7 mouse cellular contexts compared by ENCODE assay signal in the genomic region with DNA sequence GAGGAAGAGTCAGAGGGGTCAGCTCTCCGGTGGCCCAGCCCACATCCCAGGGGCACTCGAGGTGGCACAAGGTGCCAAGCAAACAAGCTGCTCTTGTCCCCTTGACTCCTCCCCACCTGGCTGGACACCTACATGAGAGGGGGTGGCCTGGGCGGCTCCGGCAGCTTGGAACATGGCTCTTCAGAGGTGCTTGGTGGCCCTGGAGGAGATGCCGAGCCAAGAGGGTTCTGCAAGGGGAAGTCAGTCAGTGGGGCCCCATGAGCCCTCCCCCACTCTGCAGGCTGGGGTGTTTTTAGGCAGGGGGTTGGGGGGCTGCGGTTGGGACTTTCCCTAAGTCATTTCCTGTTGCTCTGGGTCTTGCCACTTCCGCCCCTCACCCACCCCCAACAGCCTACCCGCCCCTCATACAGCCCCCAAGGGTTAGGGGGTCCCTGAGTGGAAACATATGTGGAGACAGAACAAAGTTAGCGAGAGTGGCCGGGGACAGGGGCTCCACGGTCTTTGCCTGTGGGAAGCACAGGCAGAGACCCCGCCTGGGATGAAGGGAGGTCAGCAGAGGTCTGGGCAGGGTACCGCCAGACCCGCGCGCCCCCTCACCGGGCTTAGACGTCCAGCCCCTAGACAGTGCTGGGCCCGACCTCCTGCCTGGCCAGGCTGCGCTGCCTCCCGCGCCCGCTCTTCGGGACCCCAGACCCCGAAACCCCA. TPM values are rescaled to one million over a fixed set of nuclear protein-coding genes. Genes with fewer than 3 reads are reported as not detected.
DNase-seq lines count a peak whose midpoint lies in the region; TF ChIP-seq lines count a peak whose summit lies in the region.

No protein-coding gene starts in this region.

- no peaks in the 10 kb centered on the region for H3K79me3 ChIP-seq in C2C12 (ENCODE audit: low read depth)

- H3K27ac ChIP-seq in MEL (ENCODE audit: control insufficient read depth, low read depth, low read length), result peak overlapping the region; percentile 83
- peak overlapping the region; percentile 100 for H3K27ac ChIP-seq in spleen, adult 2 months (ENCODE audit: insufficient read depth, low read length)

- TF ChIP-seq CTCF in C2C12 (IDR thresholded peaks at IDR 0.05; ENCODE audit: control insufficient read depth, insufficient read depth, insufficient read length) (no peak), MEL (IDR thresholded peaks at IDR 0.05 in 2 of 3, conservative IDR thresholded peaks at IDR 0.05 in 1 of 3; ENCODE audit: control insufficient read depth in 1 of 3, insufficient read depth in 1 of 3, low read depth in 2 of 3, low read length in 3 of 3, poor library complexity in 1 of 3, severe bottlenecking in 1 of 3) (no peak)
- no peak for TF ChIP-seq CTCF in spleen, adult 2 months (IDR thresholded peaks at IDR 0.05; ENCODE audit: extremely low read depth, insufficient read depth, insufficient read length, insufficient replicate concordance)

- H3K27me3 ChIP-seq in C2C12 (ENCODE audit: control insufficient read depth, insufficient read depth, insufficient read length) (no peaks in the 10 kb centered on the region), MEL (ENCODE audit: control insufficient read depth in 1 of 2, insufficient read depth in 2 of 2, low read length in 2 of 2) (no peaks in the 10 kb centered on the region)
- no peaks in the 10 kb centered on the region for H3K27me3 ChIP-seq in spleen, adult 2 months (ENCODE audit: control insufficient read depth, insufficient read depth, low read length)

- intact Hi-C loops in heart, postnatal 36 days (cut with DNase I), result loop anchor here (2.0 kb wide), 1 partner anchor 33 kb away; no protein-coding TSS in a partner anchor

- no peaks in the 10 kb centered on the region for H3K9me3 ChIP-seq in MEL (replicated peaks; ENCODE audit: insufficient read depth, low read length)

- TF ChIP-seq POLR2A in MEL (IDR thresholded peaks at IDR 0.05; ENCODE audit: control insufficient read depth in 1 of 2, insufficient read depth in 1 of 2, low read depth in 1 of 2, low read length in 2 of 2, poor library complexity in 1 of 2), result no peak
- peak; percentile 38 for TF ChIP-seq POLR2A in spleen, adult 2 months (IDR thresholded peaks at IDR 0.05; ENCODE audit: low read depth, low read length)

- H3K79me2 ChIP-seq in C2C12 (ENCODE audit: control insufficient read depth, insufficient read depth), result no peaks in the 10 kb centered on the region
- peaks cover 13% of the 10 kb centered on the region for H3K79me2 ChIP-seq in MEL (ENCODE audit: control insufficient read depth, insufficient read depth, low read length, poor library complexity)

- DNase-seq in MEL (ENCODE audit: low read depth, low spot score), result peak; percentile 90
- peak; percentile 72 for DNase-seq in embryo, embryonic 11 days
- peak; percentile 36 to 43 for DNase-seq in heart, postnatal 36 days
- DNase-seq in kidney, postnatal 4 days, result peak; percentile 60 to 70
- DNase-seq in lung, postnatal 4 days, result peak; percentile 80 to 92
- peak; percentile 83 to 91 for DNase-seq in spleen, adult 2 months (ENCODE audit: low read depth in 1 of 2, low spot score in 2 of 2)

- peaks cover 0 to 20% of the 10 kb centered on the region in 2 experiments; a peak in 2 of 4 replicates for H3K4me1 ChIP-seq in MEL (ENCODE audit: control insufficient read depth in 1 of 2, insufficient read depth in 2 of 2, low read length in 2 of 2)
- peaks cover 28% of the 10 kb centered on the region; the same call in 1 of the 2 replicates for H3K4me1 ChIP-seq in spleen, adult 2 months (ENCODE audit: control insufficient read depth, insufficient read depth, insufficient read length)

- H3K9ac ChIP-seq in MEL (ENCODE audit: control insufficient read depth, low read depth, low read length, poor library complexity, severe bottlenecking), result peak overlapping the region; percentile 92

- H3K36me3 ChIP-seq in C2C12 (ENCODE audit: control insufficient read depth, insufficient read depth), result peaks cover 24% of the 10 kb centered on the region
- H3K36me3 ChIP-seq in MEL (ENCODE audit: control insufficient read depth in 1 of 2, insufficient read depth in 2 of 2, low read length in 2 of 2), result peaks cover 0 to 4% of the 10 kb centered on the region in 2 experiments; a peak in 1 of 4 replicates
- peaks cover 40% of the 10 kb centered on the region for H3K36me3 ChIP-seq in spleen, adult 2 months (ENCODE audit: control insufficient read depth, insufficient read depth, low read length)

- WGBS in spleen, adult 2 months, result 1% methylated on average over 20 of the region's 25 CpGs

- no peak for TF ChIP-seq RAD21 in MEL (IDR thresholded peaks at IDR 0.05; ENCODE audit: low read depth, low read length)

- H3ac ChIP-seq in C2C12 (ENCODE audit: control insufficient read depth, insufficient read length, low read depth), result peak overlapping the region; percentile 90

- H3K4me3 ChIP-seq in C2C12 (ENCODE audit: insufficient read depth, poor library complexity, severe bottlenecking) (peak overlapping the region; percentile 71), MEL (ENCODE audit: control insufficient read depth in 1 of 2, insufficient read depth in 1 of 2, low read depth in 2 of 2, low read length in 2 of 2) (peak overlapping the region; percentile 85 to 97)
- peak overlapping the region; percentile 97 for H3K4me3 ChIP-seq in spleen, adult 2 months (ENCODE audit: extremely low read depth, insufficient read depth, insufficient read length)

- TF ChIP-seq EP300 in MEL (IDR thresholded peaks at IDR 0.05; ENCODE audit: low read depth in 1 of 2, low read length in 2 of 2), result peak; percentile 39 to 81; a peak in 3 of 4 replicates

TF ChIP-seq in C2C12, 6 proteins besides CTCF, POLR2A, EP300 and RAD21:
- TF ChIP-seq MAX (IDR thresholded peaks at IDR 0.05) (no peak), USF1 (IDR thresholded peaks at IDR 0.05; ENCODE audit: low read depth) (no peak), FOSL1 (IDR thresholded peaks at IDR 0.05; ENCODE audit: insufficient read depth, low read length, poor library complexity, severe bottlenecking) (no peak), MYOG (IDR thresholded peaks at IDR 0.05; ENCODE audit: control insufficient read depth, extremely low read depth, insufficient read length) (no peak), MYOD1 (IDR thresholded peaks at IDR 0.05; ENCODE audit: control insufficient read depth, insufficient read length, low read depth) (no peak), CEBPB (IDR thresholded peaks at IDR 0.05; ENCODE audit: low read depth) (no peak)

TF ChIP-seq in MEL, 35 proteins besides CTCF, POLR2A, EP300 and RAD21 (continues in another document):
- peak; percentile 68; the same call in 1 of the 2 replicates for TF ChIP-seq SIN3A (IDR thresholded peaks at IDR 0.05; ENCODE audit: low read length)
- no peak for TF ChIP-seq KAT2A (conservative IDR thresholded peaks at IDR 0.05; ENCODE audit: low read depth, low read length)
- TF ChIP-seq ZKSCAN1 (IDR thresholded peaks at IDR 0.05; ENCODE audit: low read depth, low read length), result no peak
- no peak for TF ChIP-seq SMC3 (IDR thresholded peaks at IDR 0.05; ENCODE audit: low read depth, low read length)
- TF ChIP-seq E2F4 (IDR thresholded peaks at IDR 0.05; ENCODE audit: borderline replicate concordance, low read depth, low read length), result no peak
- TF ChIP-seq TCF12 (IDR thresholded peaks at IDR 0.05; ENCODE audit: low read depth, low read length), result peak; percentile 60
- TF ChIP-seq RCOR1 (IDR thresholded peaks at IDR 0.05; ENCODE audit: low read depth, low read length), result peak; percentile 31; the same call in 1 of the 2 replicates
- no peak for TF ChIP-seq CHD1 (IDR thresholded peaks at IDR 0.05; ENCODE audit: low read depth, low read length)
- TF ChIP-seq MAZ (IDR thresholded peaks at IDR 0.05; ENCODE audit: low read depth, low read length), result peak; percentile 97; the same call in 1 of the 2 replicates
- TF ChIP-seq GABPA (IDR thresholded peaks at IDR 0.05; ENCODE audit: low read depth, low read length), result peak; percentile 56; the same call in 1 of the 2 replicates
- TF ChIP-seq MXI1 (IDR thresholded peaks at IDR 0.05; ENCODE audit: low read depth, low read length), result no peak
- TF ChIP-seq CHD2 (IDR thresholded peaks at IDR 0.05; ENCODE audit: low read length), result peak; percentile 71
- no peak for TF ChIP-seq MEF2A (IDR thresholded peaks at IDR 0.05; ENCODE audit: extremely low read depth, insufficient replicate concordance, low read depth, low read length, poor library complexity, severe bottlenecking)

RNA-seq across cellular contexts. Expression of a gene that starts 1.3 kb away (rescaled TPM):
- polyA plus RNA-seq in C2C12 (2012; fragmentation: generic; extraction: Trizol), result not detected
- total RNA-seq in MEL (2012; rRNA removed), result not detected in 2 replicates
- not detected for polyA plus RNA-seq in MEL (2012; ENCODE audit: insufficient read depth in 1 of 2, insufficient read length in 2 of 2, low read depth in 1 of 2, low replicate concordance in 2 of 2, missing spikeins in 1 of 2)
- not detected for total RNA-seq in heart, postnatal 36 days (2021)
- 0.72 TPM in 1 of 2 replicates, not detected in the other for polyA plus RNA-seq in spleen, adult 2 months (2012; rRNA removed)

RNA-seq across cellular contexts. Expression of a gene that starts 1.3 kb away (rescaled TPM):
- 67.7 TPM for polyA plus RNA-seq in C2C12 (2012; fragmentation: generic; extraction: Trizol)
- 58.6 and 103 TPM in 2 replicates for total RNA-seq in MEL (2012; rRNA removed)
- 100 to 1,000 TPM in 1 of 2 experiments, not detected in 1; 201 TPM for polyA plus RNA-seq in MEL (2012; ENCODE audit: insufficient read depth in 1 of 2, insufficient read length in 2 of 2, low read depth in 1 of 2, low replicate concordance in 2 of 2, missing spikeins in 1 of 2)
- 1 to 10 TPM; 4.2 to 4.8 TPM for total RNA-seq in heart, postnatal 36 days (2021)
- polyA plus RNA-seq in spleen, adult 2 months (2012; rRNA removed), result 305 and 309 TPM in 2 replicates

RNA-seq across cellular contexts. Expression of a gene that starts 42.6 kb away (rescaled TPM):
- 21.3 TPM for polyA plus RNA-seq in C2C12 (2012; fragmentation: generic; extraction: Trizol)
- 25.5 and 27.4 TPM in 2 replicates for total RNA-seq in MEL (2012; rRNA removed)
- polyA plus RNA-seq in MEL (2012; ENCODE audit: insufficient read depth in 1 of 2, insufficient read length in 2 of 2, low read depth in 1 of 2, low replicate concordance in 2 of 2, missing spikeins in 1 of 2), result 10 to 100 TPM in 1 of 2 experiments, not detected in 1; 39.8 TPM
- 1 to 10 TPM; 7.2 to 8.2 TPM for total RNA-seq in heart, postnatal 36 days (2021)
- 32.6 and 36.7 TPM in 2 replicates for polyA plus RNA-seq in spleen, adult 2 months (2012; rRNA removed)

RNA-seq across cellular contexts. Expression of a gene that starts 56.8 kb away (rescaled TPM):
- polyA plus RNA-seq in C2C12 (2012; fragmentation: generic; extraction: Trizol) (16.6 TPM), MEL (2012; ENCODE audit: insufficient read depth in 1 of 2, insufficient read length in 2 of 2, low read depth in 1 of 2, low replicate concordance in 2 of 2, missing spikeins in 1 of 2) (100 to 1,000 TPM in 1 of 2 experiments, 10 to 100 TPM in 1; 47.6 to 145 TPM)
- total RNA-seq in MEL (2012; rRNA removed), result 51.6 and 51.8 TPM in 2 replicates
- 10 to 100 TPM; 72.5 to 82.4 TPM for total RNA-seq in heart, postnatal 36 days (2021)
- 7.0 and 7.3 TPM in 2 replicates for polyA plus RNA-seq in spleen, adult 2 months (2012; rRNA removed)

RNA-seq across cellular contexts. Expression of a gene that starts 57.4 kb away (rescaled TPM):
- polyA plus RNA-seq in C2C12 (2012; fragmentation: generic; extraction: Trizol) (19.5 TPM), MEL (2012; ENCODE audit: insufficient read depth in 1 of 2, insufficient read length in 2 of 2, low read depth in 1 of 2, low replicate concordance in 2 of 2, missing spikeins in 1 of 2) (10 to 100 TPM in 1 of 2 experiments, not detected in 1; 57.7 TPM)
- 56.1 and 62.6 TPM in 2 replicates for total RNA-seq in MEL (2012; rRNA removed)
- total RNA-seq in heart, postnatal 36 days (2021), result 10 to 100 TPM; 26.5 to 28.7 TPM
- polyA plus RNA-seq in spleen, adult 2 months (2012; rRNA removed), result 7.1 and 7.4 TPM in 2 replicates

Comparison
In these comparisons a context has a peak if more than half of its experiments do, and no peak if none do; other contexts are left out.
1. Peak in every context shown above with its lines: DNase-seq, H3K4me3 ChIP-seq and H3K27ac ChIP-seq.
2. DNase-seq: peak in every context shown above with its lines; median percentile 90 in MEL; 87 in spleen, adult 2 months; 86 in lung, postnatal 4 days; 72 in embryo, embryonic 11 days; 65 in kidney, postnatal 4 days; 40 in heart, postnatal 36 days.